In genomic region chr3:152396278-152396987, GRCm38 (mm10) we compare ENCODE assay signal across 8 mouse cellular contexts. TPM values are rescaled to one million over a fixed set of nuclear protein-coding genes. Genes with fewer than 3 reads are reported as not detected.
A peak's percentile ranks its signal among the peaks of the same experiment; 100 is the strongest.
DNase-seq lines count a peak whose midpoint lies in the region; ATAC-seq lines count a peak whose summit lies in the region.

No protein-coding gene starts in this region.

- H3K27ac ChIP-seq in hindbrain, embryonic 16.5 days (ENCODE audit: low read depth, low read length) = peak overlapping the region; percentile 100
- peak overlapping the region; percentile 88 for H3K27ac ChIP-seq in macrophage

- peak overlapping the region; percentile 98 for H3K9ac ChIP-seq in hindbrain, embryonic 16.5 days (ENCODE audit: low read depth, low read length)

- peak; percentile 92 for ATAC-seq in hindbrain, embryonic 16.5 days

- peaks cover 3% of the 10 kb centered on the region; the same call in 1 of the 2 replicates for H3K36me3 ChIP-seq in hindbrain, embryonic 16.5 days (ENCODE audit: control insufficient read depth, insufficient read depth, low read length)
- H3K36me3 ChIP-seq in macrophage (ENCODE audit: inconsistent target) = peaks cover 16% of the 10 kb centered on the region; the same call in 1 of the 2 replicates

- H3K4me3 ChIP-seq in hindbrain, embryonic 16.5 days (ENCODE audit: low read length) = peak overlapping the region; percentile 75
- peak overlapping the region; percentile 77 for H3K4me3 ChIP-seq in macrophage (ENCODE audit: inconsistent target)

- H3K9me3 ChIP-seq in hindbrain, embryonic 16.5 days (ENCODE audit: control insufficient read depth, low read length) = no peaks in the 10 kb centered on the region

- peak; percentile 94 for DNase-seq in R1 (ENCODE audit: low read depth, low spot score)
- peak; percentile 99 for DNase-seq in cerebellum, postnatal 25 days
- DNase-seq in frontal cortex, postnatal 36 days (ENCODE audit: low spot score in 2 of 2) = peak; percentile 96 to 97
- peak; percentile 95 to 96 for DNase-seq in left cerebral cortex, adult 18-20 months (ENCODE audit: low spot score in 2 of 2)
- peak; percentile 94 for DNase-seq in right cerebral cortex, adult 18-20 months
- peak; percentile 94 for DNase-seq in urinary bladder, postnatal 10 days (ENCODE audit: low spot score)

- WGBS in hindbrain, embryonic 16.5 days = under 1% methylated on average over 79 of the region's 102 CpGs
- under 1% methylated on average over 91 of the region's 102 CpGs for WGBS in macrophage (ENCODE audit: missing documents)

- H3K27me3 ChIP-seq in hindbrain, embryonic 16.5 days (replicated peaks; ENCODE audit: control insufficient read depth, insufficient read depth, low read length) = no peaks in the 10 kb centered on the region

- peaks cover 22% of the 10 kb centered on the region for H3K4me1 ChIP-seq in hindbrain, embryonic 16.5 days (ENCODE audit: control insufficient read depth, insufficient read depth, low read depth, low read length)

- H3K4me2 ChIP-seq in hindbrain, embryonic 16.5 days (ENCODE audit: low read length) = peak overlapping the region; percentile 70

- peaks cover 50% of the 10 kb centered on the region for H3K79me2 ChIP-seq in macrophage (ENCODE audit: inconsistent target)

RNA-seq across cellular contexts. Expression of gene Zzz3, which starts 1.2 kb away (rescaled TPM):
- polyA plus RNA-seq in hindbrain, embryonic 16.5 days (2015; fragmentation: Nextera tagmentation; extraction: Ambion mirVana) = 23.4 and 24.8 TPM in 2 replicates
- 10 to 100 TPM; 52.7 to 52.9 TPM for total RNA-seq in left cerebral cortex, adult 18-20 months (2021)
- 100 to 1,000 TPM in 17 of 26 experiments, 10 to 100 TPM in 9; 58.2 to 223 (median 117) TPM for total RNA-seq in macrophage (2018; cell fraction: chromatin; rRNA removed)
- total RNA-seq in macrophage (2018; cell fraction: cytosol; rRNA removed) = 10 to 100 TPM; 16.4 to 39.8 (median 27.7) TPM
- total RNA-seq in macrophage (2018; cell fraction: nucleus; rRNA removed) = 100 to 1,000 TPM in 8 of 26 experiments, 10 to 100 TPM in 18; 41.1 to 163 (median 73.0) TPM
- 20.9 to 27.9 TPM (median 25.2 TPM) in 3 replicates for polyA plus RNA-seq in macrophage (2018)

RNA-seq across cellular contexts. Expression of gene Usp33, which starts 50.2 kb away (rescaled TPM):
- polyA plus RNA-seq in hindbrain, embryonic 16.5 days (2015; fragmentation: Nextera tagmentation; extraction: Ambion mirVana) = 82.4 and 91.2 TPM in 2 replicates
- 100 to 1,000 TPM; 130 to 137 TPM for total RNA-seq in left cerebral cortex, adult 18-20 months (2021)
- 100 to 1,000 TPM in 23 of 26 experiments, 10 to 100 TPM in 3; 65.0 to 266 (median 161) TPM for total RNA-seq in macrophage (2018; cell fraction: chromatin; rRNA removed)
- total RNA-seq in macrophage (2018; cell fraction: cytosol; rRNA removed) = 10 to 100 TPM; 18.6 to 35.8 (median 27.7) TPM
- 100 to 1,000 TPM in 9 of 26 experiments, 10 to 100 TPM in 17; 38.0 to 158 (median 79.9) TPM for total RNA-seq in macrophage (2018; cell fraction: nucleus; rRNA removed)
- polyA plus RNA-seq in macrophage (2018) = 23.2 to 27.4 TPM (median 24.0 TPM) in 3 replicates

RNA-seq across cellular contexts. Expression of gene Miga1, which starts 56.2 kb away (rescaled TPM):
- polyA plus RNA-seq in hindbrain, embryonic 16.5 days (2015; fragmentation: Nextera tagmentation; extraction: Ambion mirVana) = 17.7 and 19.0 TPM in 2 replicates
- 10 to 100 TPM; 81.7 to 87.4 TPM for total RNA-seq in left cerebral cortex, adult 18-20 months (2021)
- total RNA-seq in macrophage (2018; cell fraction: chromatin; rRNA removed) = 100 to 1,000 TPM in 1 of 26 experiments, 10 to 100 TPM in 25; 21.3 to 104 (median 32.1) TPM
- 1 to 10 TPM; 2.0 to 7.4 (median 4.4) TPM for total RNA-seq in macrophage (2018; cell fraction: cytosol; rRNA removed)
- 10 to 100 TPM in 24 of 26 experiments, 1 to 10 TPM in 2; 9.4 to 49.4 (median 18.4) TPM for total RNA-seq in macrophage (2018; cell fraction: nucleus; rRNA removed)
- polyA plus RNA-seq in macrophage (2018) = 3.8 to 4.6 TPM (median 4.2 TPM) in 3 replicates

Comparison
In these comparisons a context has a peak if more than half of its experiments do, and no peak if none do; other contexts are left out.
1. Peak in every context shown above with its lines: DNase-seq, ATAC-seq, H3K4me3 ChIP-seq and H3K27ac ChIP-seq.